Mouse (Mus musculus): ENCODE results near the gene Crybb3. TPM values are rescaled to one million over a fixed set of nuclear protein-coding genes. Genes with fewer than 3 reads are reported as not detected.

The Crybb3 gene
- polyA plus RNA-seq, 1 experiment: 4.8 TPM

DNA sequence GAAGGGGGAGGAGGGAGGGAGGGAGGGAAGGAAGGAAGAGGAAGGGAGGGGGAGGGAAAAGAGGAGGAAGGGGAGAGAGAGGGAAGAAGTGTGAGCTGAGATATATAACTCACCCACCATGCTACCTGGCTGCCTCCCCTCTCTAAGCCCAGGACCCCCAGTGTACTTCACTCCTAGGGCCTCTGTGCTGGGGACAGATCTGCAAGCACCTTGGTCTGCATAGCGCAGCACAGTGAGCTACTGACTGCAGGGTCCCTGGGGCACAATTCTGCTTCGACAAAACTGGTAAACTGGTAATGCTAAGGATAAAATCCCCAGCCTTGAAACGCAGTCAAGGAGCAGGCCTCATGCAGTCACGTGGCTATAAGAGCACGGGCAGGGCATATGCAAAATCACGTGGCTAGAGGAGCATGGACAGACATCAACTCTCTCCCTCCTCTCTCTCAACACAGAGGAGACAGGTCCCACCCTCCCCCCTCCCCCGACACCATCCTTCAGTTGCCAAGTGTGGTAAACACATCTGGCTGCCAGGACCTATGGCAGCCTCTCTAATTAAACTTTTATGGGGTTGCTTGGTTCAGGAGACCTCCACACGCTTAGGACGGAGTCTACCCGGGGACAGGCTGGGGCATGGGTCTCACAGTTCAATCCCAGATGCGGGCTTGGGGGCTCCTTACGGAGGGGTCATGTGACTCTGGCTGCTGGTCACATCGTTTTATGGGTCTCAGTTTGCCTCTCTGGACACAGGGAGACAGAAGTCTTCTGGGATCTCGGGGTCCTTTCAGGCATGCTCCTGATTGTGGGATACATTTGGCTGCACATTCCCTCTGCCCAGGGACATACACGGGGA is 39.6 kb upstream of the Crybb3 start:
- 68% methylated on average over 15 of the region's 15 CpGs for WGBS
- DNase-seq: no peak
- peaks cover 18% of the 10 kb centered on the region for H3K4me1 ChIP-seq (replicated peaks; ENCODE audit: control insufficient read depth, insufficient read depth, low read length)
- no peaks in the 10 kb centered on the region for H3K27me3 ChIP-seq (ENCODE audit: control insufficient read depth, insufficient read depth, low read length)
- H3K36me3 ChIP-seq (ENCODE audit: control insufficient read depth, insufficient read depth, low read length): no peaks in the 10 kb centered on the region
- TF ChIP-seq POLR2A (IDR thresholded peaks at IDR 0.05; ENCODE audit: control insufficient read depth, extremely low read depth, insufficient read depth, low read length, poor library complexity) (no peak), CTCF (IDR thresholded peaks at IDR 0.05; ENCODE audit: borderline replicate concordance, control insufficient read depth, extremely low read depth, insufficient read depth, low read length, poor library complexity) (no peak)
- H3K4me3 ChIP-seq (ENCODE audit: control insufficient read depth, insufficient read depth, low read length): no peak overlapping the region
- no peak overlapping the region for H3K27ac ChIP-seq (ENCODE audit: control insufficient read depth, insufficient read depth, low read length)

DNA sequence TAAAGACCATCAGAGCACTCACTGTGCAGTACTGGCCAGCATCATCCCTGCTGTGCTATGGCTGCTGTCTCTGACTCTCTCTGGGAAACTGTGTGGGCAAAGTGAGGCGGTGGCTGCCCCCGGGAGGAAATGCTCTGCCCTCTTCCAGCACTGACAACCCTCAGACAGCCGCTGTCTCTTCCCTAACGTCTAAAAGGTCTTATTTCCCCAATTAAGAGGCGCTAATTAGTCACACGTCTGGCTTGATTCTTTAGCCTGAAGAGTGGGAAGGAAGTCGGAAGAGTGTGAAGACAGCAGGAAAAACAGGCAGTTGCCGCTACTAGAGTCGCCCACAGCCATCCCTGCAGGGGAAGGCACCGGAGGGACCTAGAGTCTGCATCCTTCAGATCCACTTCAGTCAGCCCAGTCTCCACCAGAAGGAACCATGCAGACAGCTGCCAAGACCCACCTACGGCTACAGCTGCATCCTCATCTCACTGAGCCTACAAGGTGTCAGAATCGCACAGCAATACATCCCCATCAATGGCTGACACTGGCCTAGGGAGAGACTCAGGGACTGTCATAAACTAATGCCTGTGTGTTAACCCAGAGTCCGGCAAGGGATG is 38.6 kb upstream of the Crybb3 start:
- Histone ChIP-seq H3K4me3 (ENCODE audit: control insufficient read depth, insufficient read depth, low read length) (no peak overlapping the region), H3K4me1 (replicated peaks; ENCODE audit: control insufficient read depth, insufficient read depth, low read length) (peaks cover 18% of the 10 kb centered on the region), H3K36me3 (ENCODE audit: control insufficient read depth, insufficient read depth, low read length) (no peaks in the 10 kb centered on the region), H3K27me3 (ENCODE audit: control insufficient read depth, insufficient read depth, low read length) (no peaks in the 10 kb centered on the region), H3K27ac (ENCODE audit: control insufficient read depth, insufficient read depth, low read length) (no peak overlapping the region)
- WGBS: 14% methylated on average over 13 of the region's 13 CpGs
- no peak for TF ChIP-seq CTCF (IDR thresholded peaks at IDR 0.05; ENCODE audit: borderline replicate concordance, control insufficient read depth, extremely low read depth, insufficient read depth, low read length, poor library complexity)
- TF ChIP-seq POLR2A (IDR thresholded peaks at IDR 0.05; ENCODE audit: control insufficient read depth, extremely low read depth, insufficient read depth, low read length, poor library complexity): no peak
- no peak for DNase-seq

DNA sequence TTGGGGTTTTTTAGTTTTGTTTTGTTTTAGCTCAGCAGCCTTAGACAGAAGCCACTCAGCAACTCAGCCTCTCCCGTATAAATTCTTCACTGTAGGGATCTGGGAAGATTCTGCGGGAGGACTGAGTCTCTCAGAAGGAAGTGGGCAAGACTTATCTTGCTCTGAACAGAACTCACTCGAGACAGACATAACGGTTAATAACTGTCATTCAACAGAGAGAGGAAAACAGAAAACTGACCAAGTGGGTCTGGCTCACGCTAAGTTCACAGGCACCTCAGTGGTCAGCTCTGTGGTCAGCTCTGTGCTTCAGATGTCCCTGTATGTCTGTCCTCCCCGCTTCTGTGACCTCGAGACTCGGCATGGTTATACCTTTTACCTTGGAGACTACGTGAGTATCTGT is 37.9 kb upstream of the Crybb3 start:
- no peak for DNase-seq
- H3K27me3 ChIP-seq (ENCODE audit: control insufficient read depth, insufficient read depth, low read length): no peaks in the 10 kb centered on the region
- no peaks in the 10 kb centered on the region for H3K36me3 ChIP-seq (ENCODE audit: control insufficient read depth, insufficient read depth, low read length)
- peaks cover 18% of the 10 kb centered on the region for H3K4me1 ChIP-seq (replicated peaks; ENCODE audit: control insufficient read depth, insufficient read depth, low read length)
- no peak overlapping the region for H3K4me3 ChIP-seq (ENCODE audit: control insufficient read depth, insufficient read depth, low read length)
- TF ChIP-seq POLR2A (IDR thresholded peaks at IDR 0.05; ENCODE audit: control insufficient read depth, extremely low read depth, insufficient read depth, low read length, poor library complexity): no peak
- TF ChIP-seq CTCF (IDR thresholded peaks at IDR 0.05; ENCODE audit: borderline replicate concordance, control insufficient read depth, extremely low read depth, insufficient read depth, low read length, poor library complexity): no peak
- H3K27ac ChIP-seq (ENCODE audit: control insufficient read depth, insufficient read depth, low read length): no peak overlapping the region
- 8% methylated on average over 9 of the region's 9 CpGs for WGBS

DNA sequence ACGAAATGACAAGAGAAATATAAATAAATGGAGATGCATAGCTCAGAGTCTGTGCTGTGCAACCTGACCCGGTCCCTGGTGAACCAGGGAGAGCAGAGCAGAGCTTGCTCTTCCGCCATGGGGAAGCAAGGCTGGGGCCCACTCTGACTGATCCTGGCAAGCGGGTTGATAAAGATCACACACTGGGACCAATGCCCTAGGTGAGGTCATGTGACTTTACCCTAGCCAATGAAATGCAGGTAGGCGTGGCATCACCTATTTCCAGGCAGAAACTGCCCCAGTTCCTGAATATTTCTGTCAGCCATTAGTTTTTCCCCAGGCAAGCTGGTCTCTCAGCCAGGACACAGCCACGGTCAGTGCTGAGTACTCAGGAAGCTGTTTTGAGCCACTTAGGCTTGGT is 37.3 kb upstream of the Crybb3 start:
- WGBS: 36% methylated on average over 6 of the region's 6 CpGs
- Histone ChIP-seq H3K27ac (ENCODE audit: control insufficient read depth, insufficient read depth, low read length) (no peak overlapping the region), H3K4me1 (replicated peaks; ENCODE audit: control insufficient read depth, insufficient read depth, low read length) (peaks cover 18% of the 10 kb centered on the region), H3K4me3 (ENCODE audit: control insufficient read depth, insufficient read depth, low read length) (no peak overlapping the region), H3K27me3 (ENCODE audit: control insufficient read depth, insufficient read depth, low read length) (no peaks in the 10 kb centered on the region), H3K36me3 (ENCODE audit: control insufficient read depth, insufficient read depth, low read length) (no peaks in the 10 kb centered on the region)
- no peak for DNase-seq
- TF ChIP-seq POLR2A (IDR thresholded peaks at IDR 0.05; ENCODE audit: control insufficient read depth, extremely low read depth, insufficient read depth, low read length, poor library complexity) (no peak), CTCF (IDR thresholded peaks at IDR 0.05; ENCODE audit: borderline replicate concordance, control insufficient read depth, extremely low read depth, insufficient read depth, low read length, poor library complexity) (no peak)

DNA sequence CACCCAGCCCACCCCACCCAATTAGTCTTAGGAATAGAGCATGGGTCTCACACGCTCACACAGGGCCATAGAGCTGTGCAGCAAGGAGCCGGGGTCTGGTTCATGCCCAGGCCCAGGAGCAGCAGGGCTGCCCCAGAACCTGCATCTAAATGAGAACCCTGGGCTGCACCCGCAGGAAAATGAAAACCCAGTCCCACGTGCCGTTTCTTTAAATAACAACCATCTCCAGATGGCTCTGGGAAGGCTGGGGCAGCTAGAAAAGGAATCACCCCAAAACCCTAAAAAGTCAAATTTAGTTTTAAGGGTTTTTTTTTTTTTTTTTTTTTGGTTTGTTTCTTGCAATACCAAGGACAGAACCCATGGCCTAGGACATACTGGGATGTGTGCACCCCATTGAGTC is 36.0 kb upstream of the Crybb3 start:
- TF ChIP-seq POLR2A (IDR thresholded peaks at IDR 0.05; ENCODE audit: control insufficient read depth, extremely low read depth, insufficient read depth, low read length, poor library complexity) (no peak), CTCF (IDR thresholded peaks at IDR 0.05; ENCODE audit: borderline replicate concordance, control insufficient read depth, extremely low read depth, insufficient read depth, low read length, poor library complexity) (no peak)
- H3K36me3 ChIP-seq (ENCODE audit: control insufficient read depth, insufficient read depth, low read length): no peaks in the 10 kb centered on the region
- H3K27me3 ChIP-seq (ENCODE audit: control insufficient read depth, insufficient read depth, low read length): no peaks in the 10 kb centered on the region
- peaks cover 18% of the 10 kb centered on the region for H3K4me1 ChIP-seq (replicated peaks; ENCODE audit: control insufficient read depth, insufficient read depth, low read length)
- H3K27ac ChIP-seq (ENCODE audit: control insufficient read depth, insufficient read depth, low read length): no peak overlapping the region
- 93% methylated on average over 5 of the region's 5 CpGs for WGBS
- no peak for DNase-seq
- no peak overlapping the region for H3K4me3 ChIP-seq (ENCODE audit: control insufficient read depth, insufficient read depth, low read length)

DNA sequence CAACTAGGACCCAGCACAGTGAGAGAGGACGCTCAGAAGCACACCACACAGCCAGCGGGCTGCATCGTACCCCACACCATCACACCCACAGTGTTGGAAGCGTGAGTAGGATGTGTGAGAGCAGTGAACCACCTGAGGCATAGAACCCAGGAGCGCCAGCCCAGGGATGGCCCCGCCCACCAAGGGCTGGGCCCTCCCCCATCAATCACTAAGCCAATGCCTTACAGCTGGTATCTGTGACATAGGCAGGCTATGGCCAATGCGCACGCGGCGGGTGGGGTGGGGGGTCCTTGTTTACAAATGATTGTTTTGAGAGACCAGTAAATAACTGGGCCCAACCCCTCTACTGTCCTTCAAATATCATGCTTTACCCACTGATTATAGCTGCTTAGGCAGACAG is 34.5 kb upstream of the Crybb3 start:
- Histone ChIP-seq H3K27ac (ENCODE audit: control insufficient read depth, insufficient read depth, low read length) (no peak overlapping the region), H3K27me3 (ENCODE audit: control insufficient read depth, insufficient read depth, low read length) (no peaks in the 10 kb centered on the region), H3K4me1 (replicated peaks; ENCODE audit: control insufficient read depth, insufficient read depth, low read length) (peaks cover 20% of the 10 kb centered on the region), H3K4me3 (ENCODE audit: control insufficient read depth, insufficient read depth, low read length) (no peak overlapping the region), H3K36me3 (ENCODE audit: control insufficient read depth, insufficient read depth, low read length) (no peaks in the 10 kb centered on the region)
- no peak for DNase-seq
- WGBS: 92% methylated on average over 10 of the region's 10 CpGs
- TF ChIP-seq CTCF (IDR thresholded peaks at IDR 0.05; ENCODE audit: borderline replicate concordance, control insufficient read depth, extremely low read depth, insufficient read depth, low read length, poor library complexity): no peak
- TF ChIP-seq POLR2A (IDR thresholded peaks at IDR 0.05; ENCODE audit: control insufficient read depth, extremely low read depth, insufficient read depth, low read length, poor library complexity): no peak
